Mouse (Mus musculus) heart, postnatal 0 days (tissue): Measurements from ENCODE around the gene Frmd8.
A peak's percentile ranks its signal among the peaks of the same experiment; 100 is the strongest.

ENCODE experiments used
- CTCF ChIP-seq: IDR thresholded peaks from 2 replicates; pipeline ENCODE4 v1.5.1; 2016; ENCODE audit warnings: antibody characterized with exemption, control low read depth, low read depth
- EP300 ChIP-seq: IDR thresholded peaks from 2 replicates; pipeline ENCODE4 v1.6.1; 2016; ENCODE audit warnings: antibody characterized with exemption, low read depth

DNA sequence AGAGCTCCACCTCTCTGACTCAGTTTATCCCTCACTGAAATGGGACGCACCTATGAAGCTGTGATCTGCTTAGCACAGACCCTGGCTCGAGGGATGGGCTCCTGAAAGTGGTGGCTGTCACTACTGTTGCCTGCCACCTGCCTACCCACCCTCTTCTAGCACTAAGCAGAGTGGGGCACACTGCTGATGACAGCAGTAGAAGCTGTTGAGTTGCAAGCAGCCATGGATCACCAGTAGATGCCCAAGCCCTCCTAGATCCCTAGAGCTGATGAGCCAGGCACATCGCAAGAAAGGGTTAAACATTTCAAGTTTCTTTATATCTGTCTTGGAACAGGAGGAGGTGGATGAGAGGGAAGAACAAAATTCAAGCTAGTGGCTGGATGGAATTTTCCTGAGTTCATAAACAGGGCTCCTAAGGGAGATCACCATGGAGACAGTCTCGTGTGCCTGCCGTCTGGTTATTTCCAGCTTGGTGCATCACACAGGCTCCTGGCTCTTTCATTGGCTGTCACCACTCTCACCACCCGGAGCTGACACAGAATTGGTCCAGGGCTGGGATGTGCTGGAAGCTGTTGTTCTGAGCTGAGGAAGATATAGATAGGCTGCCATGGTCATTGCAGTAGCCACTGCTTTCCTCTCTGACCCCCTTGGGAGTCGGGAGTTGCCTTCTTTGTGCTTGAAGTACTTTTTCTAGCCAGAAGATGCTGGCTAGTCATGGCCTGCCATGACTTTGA lies 63.1 kb downstream of the Frmd8 start:
- TF ChIP-seq EP300 (0 out of 2 replicates have a peak, but pooled peaks have one; percentile 27), CTCF (no peak)
